8 mouse cellular contexts compared by ENCODE assay signal in genomic region chr2:85038336-85038735, GRCm38 (mm10). TPM values are rescaled to one million over a fixed set of nuclear protein-coding genes. Genes with fewer than 3 reads are reported as not detected.
DNase-seq lines count a peak whose midpoint lies in the region; ATAC-seq and TF ChIP-seq lines count a peak whose summit lies in the region.

No protein-coding gene starts in this region.

- TF ChIP-seq EP300 in ES-Bruce4 (IDR thresholded peaks at IDR 0.05; ENCODE audit: insufficient read depth, low read depth, low read length), result no peak
- no peak for TF ChIP-seq EP300 in liver, postnatal 0 days (IDR thresholded peaks at IDR 0.05; ENCODE audit: low read depth)

- H3K9me3 ChIP-seq in heart, embryonic 10.5 days, result no peaks in the 10 kb centered on the region
- H3K9me3 ChIP-seq in ES-Bruce4 (replicated peaks; ENCODE audit: control insufficient read depth, insufficient read depth, low read length, poor library complexity, severe bottlenecking), result no peaks in the 10 kb centered on the region
- H3K9me3 ChIP-seq in forebrain, embryonic 15.5 days, result no peaks in the 10 kb centered on the region
- H3K9me3 ChIP-seq in liver, postnatal 0 days (ENCODE audit: low read length), result no peaks in the 10 kb centered on the region

- intact Hi-C loops in heart, postnatal 25 days (cut with DNase I), result no loop called here

- no peaks in the 10 kb centered on the region for H3K27me3 ChIP-seq in heart, embryonic 10.5 days (ENCODE audit: insufficient read depth, poor library complexity, severe bottlenecking)
- no peaks in the 10 kb centered on the region for H3K27me3 ChIP-seq in ES-Bruce4 (ENCODE audit: control insufficient read depth, insufficient read depth, low read length, poor library complexity, severe bottlenecking)
- no peaks in the 10 kb centered on the region for H3K27me3 ChIP-seq in forebrain, embryonic 15.5 days
- no peaks in the 10 kb centered on the region for H3K27me3 ChIP-seq in liver, postnatal 0 days (ENCODE audit: insufficient read depth, low read length)

- H3K4me1 ChIP-seq in heart, embryonic 10.5 days, result peaks cover 16% of the 10 kb centered on the region
- peaks cover 3% of the 10 kb centered on the region for H3K4me1 ChIP-seq in ES-Bruce4 (ENCODE audit: control insufficient read depth, insufficient read depth, low read length)
- H3K4me1 ChIP-seq in forebrain, embryonic 15.5 days, result peaks cover 18% of the 10 kb centered on the region
- H3K4me1 ChIP-seq in liver, postnatal 0 days (ENCODE audit: insufficient read depth), result peaks cover 21% of the 10 kb centered on the region

- no peak for ATAC-seq in forebrain, embryonic 15.5 days (replicated peaks)
- no peak for ATAC-seq in liver, postnatal 0 days

- peak overlapping the region; percentile 74 for H3K4me2 ChIP-seq in forebrain, embryonic 15.5 days (replicated peaks)
- peak overlapping the region; percentile 83 for H3K4me2 ChIP-seq in liver, postnatal 0 days (ENCODE audit: low read depth, low read length)

- peak overlapping the region; percentile 75 for H3K4me3 ChIP-seq in heart, embryonic 10.5 days
- H3K4me3 ChIP-seq in ES-Bruce4 (ENCODE audit: low read depth, low read length), result peak overlapping the region; percentile 98
- peak overlapping the region; percentile 87 for H3K4me3 ChIP-seq in forebrain, embryonic 15.5 days
- H3K4me3 ChIP-seq in liver, postnatal 0 days (ENCODE audit: low read depth, low read length), result peak overlapping the region; percentile 72

- WGBS in heart, embryonic 10.5 days, result 87% methylated on average over 13 of the region's 13 CpGs
- 75% methylated on average over 13 of the region's 13 CpGs for WGBS in forebrain, embryonic 15.5 days
- WGBS in liver, postnatal 0 days (ENCODE audit: insufficient replicate concordance), result 79% methylated on average over 13 of the region's 13 CpGs

- TF ChIP-seq CTCF in ES-Bruce4 (IDR thresholded peaks at IDR 0.05; ENCODE audit: low read depth, low read length), result no peak
- no peak for TF ChIP-seq CTCF in liver, postnatal 0 days (IDR thresholded peaks at IDR 0.05; ENCODE audit: low read depth)

- no peak for TF ChIP-seq POLR2A in ES-Bruce4 (IDR thresholded peaks at IDR 0.05; ENCODE audit: insufficient read depth, low read length)

- no peak for DNase-seq in heart, embryonic 10.5 days (ENCODE audit: low spot score)
- no peak for DNase-seq in heart, postnatal 25 days (ENCODE audit: low spot score)
- DNase-seq in liver, postnatal 0 days, result no peak
- DNase-seq in thymus, postnatal 10 days (ENCODE audit: low spot score in 2 of 2), result no peak
- DNase-seq in gastrocnemius, postnatal 10 days, result no peak
- DNase-seq in gastrocnemius, adult 18-20 months (ENCODE audit: low spot score), result no peak

- peak overlapping the region; percentile 89 for H3K9ac ChIP-seq in ES-Bruce4 (ENCODE audit: low read depth, poor library complexity, severe bottlenecking)
- peak overlapping the region; percentile 98 for H3K9ac ChIP-seq in forebrain, embryonic 15.5 days (replicated peaks)
- H3K9ac ChIP-seq in liver, postnatal 0 days (replicated peaks), result peak overlapping the region; percentile 91

- H3K27ac ChIP-seq in heart, embryonic 10.5 days, result peak overlapping the region; percentile 98; the same call in 1 of the 2 replicates
- no peak overlapping the region for H3K27ac ChIP-seq in ES-Bruce4 (ENCODE audit: insufficient read depth, low read length)
- H3K27ac ChIP-seq in forebrain, embryonic 15.5 days (replicated peaks), result no peak overlapping the region
- H3K27ac ChIP-seq in liver, postnatal 0 days (ENCODE audit: low read depth), result peak overlapping the region; percentile 56; the same call in 1 of the 2 replicates

- peaks cover 46% of the 10 kb centered on the region for H3K36me3 ChIP-seq in heart, embryonic 10.5 days
- peaks cover 43% of the 10 kb centered on the region for H3K36me3 ChIP-seq in ES-Bruce4 (ENCODE audit: control insufficient read depth, insufficient read depth, low read length, poor library complexity, severe bottlenecking)
- H3K36me3 ChIP-seq in forebrain, embryonic 15.5 days, result peaks cover 40% of the 10 kb centered on the region
- peaks cover 40% of the 10 kb centered on the region for H3K36me3 ChIP-seq in liver, postnatal 0 days (replicated peaks; ENCODE audit: insufficient read depth, low read length)

RNA-seq across cellular contexts. Expression of gene P2rx3, which starts 1.1 kb away (rescaled TPM):
- 1.1 and 1.6 TPM in 2 replicates for polyA plus RNA-seq in heart, embryonic 10.5 days (2016; fragmentation: Nextera tagmentation; extraction: Ambion mirVana)
- under 1 TPM; 0.26 to 0.42 TPM for total RNA-seq in heart, postnatal 25 days (2021)
- 1.3 and 2.5 TPM in 2 replicates for polyA plus RNA-seq in ES-Bruce4 (2011; ENCODE audit: insufficient read depth, insufficient read length, low read depth, missing spikeins)
- polyA plus RNA-seq in forebrain, embryonic 15.5 days (2015; fragmentation: Nextera tagmentation; extraction: Ambion mirVana), result 0.75 and 1.1 TPM in 2 replicates
- polyA plus RNA-seq in liver, postnatal 0 days (2015; fragmentation: Nextera tagmentation; extraction: Ambion mirVana), result 0.56 and 0.57 TPM in 2 replicates
- under 1 TPM; 0.88 to 0.92 TPM for total RNA-seq in gastrocnemius, postnatal 10 days (2021)
- under 1 TPM; 0.40 to 0.50 TPM for total RNA-seq in gastrocnemius, adult 18-20 months (2021)

RNA-seq across cellular contexts. Expression of gene Ssrp1, which starts 1.3 kb away (rescaled TPM):
- polyA plus RNA-seq in heart, embryonic 10.5 days (2016; fragmentation: Nextera tagmentation; extraction: Ambion mirVana), result 223 and 273 TPM in 2 replicates
- 10 to 100 TPM; 35.5 to 40.8 TPM for total RNA-seq in heart, postnatal 25 days (2021)
- polyA plus RNA-seq in ES-Bruce4 (2011; ENCODE audit: insufficient read depth, insufficient read length, low read depth, missing spikeins), result 228 and 238 TPM in 2 replicates
- polyA plus RNA-seq in forebrain, embryonic 15.5 days (2015; fragmentation: Nextera tagmentation; extraction: Ambion mirVana), result 229 and 235 TPM in 2 replicates
- polyA plus RNA-seq in liver, postnatal 0 days (2015; fragmentation: Nextera tagmentation; extraction: Ambion mirVana), result 69.8 and 80.8 TPM in 2 replicates
- 10 to 100 TPM; 50.9 to 66.6 TPM for total RNA-seq in gastrocnemius, postnatal 10 days (2021)
- 10 to 100 TPM; 25.8 to 27.9 TPM for total RNA-seq in gastrocnemius, adult 18-20 months (2021)

RNA-seq across cellular contexts. Expression of gene Tnks1bp1, which starts 9.5 kb away (rescaled TPM):
- 24.7 and 25.9 TPM in 2 replicates for polyA plus RNA-seq in heart, embryonic 10.5 days (2016; fragmentation: Nextera tagmentation; extraction: Ambion mirVana)
- total RNA-seq in heart, postnatal 25 days (2021), result 10 to 100 TPM; 63.2 to 65.0 TPM
- polyA plus RNA-seq in ES-Bruce4 (2011; ENCODE audit: insufficient read depth, insufficient read length, low read depth, missing spikeins), result 27.1 and 33.6 TPM in 2 replicates
- polyA plus RNA-seq in forebrain, embryonic 15.5 days (2015; fragmentation: Nextera tagmentation; extraction: Ambion mirVana), result 22.0 and 29.2 TPM in 2 replicates
- 6.0 and 6.5 TPM in 2 replicates for polyA plus RNA-seq in liver, postnatal 0 days (2015; fragmentation: Nextera tagmentation; extraction: Ambion mirVana)
- 10 to 100 TPM; 52.1 to 69.1 TPM for total RNA-seq in gastrocnemius, postnatal 10 days (2021)
- total RNA-seq in gastrocnemius, adult 18-20 months (2021), result 10 to 100 TPM; 24.4 to 37.0 TPM

RNA-seq across cellular contexts. Expression of gene Prg3, which starts 50.3 kb away (rescaled TPM):
- 0.31 TPM in 1 of 2 replicates, not detected in the other for polyA plus RNA-seq in heart, embryonic 10.5 days (2016; fragmentation: Nextera tagmentation; extraction: Ambion mirVana)
- not detected for total RNA-seq in heart, postnatal 25 days (2021)
- not detected in 2 replicates for polyA plus RNA-seq in ES-Bruce4 (2011; ENCODE audit: insufficient read depth, insufficient read length, low read depth, missing spikeins)
- polyA plus RNA-seq in forebrain, embryonic 15.5 days (2015; fragmentation: Nextera tagmentation; extraction: Ambion mirVana), result not detected in 2 replicates
- 4.0 and 5.1 TPM in 2 replicates for polyA plus RNA-seq in liver, postnatal 0 days (2015; fragmentation: Nextera tagmentation; extraction: Ambion mirVana)
- not detected for total RNA-seq in gastrocnemius, postnatal 10 days (2021)
- total RNA-seq in gastrocnemius, adult 18-20 months (2021), result not detected

RNA-seq across cellular contexts. Expression of gene Prg2, which starts 58.1 kb away (rescaled TPM):
- polyA plus RNA-seq in heart, embryonic 10.5 days (2016; fragmentation: Nextera tagmentation; extraction: Ambion mirVana), result 0.64 TPM in 1 of 2 replicates, not detected in the other
- total RNA-seq in heart, postnatal 25 days (2021), result not detected
- polyA plus RNA-seq in ES-Bruce4 (2011; ENCODE audit: insufficient read depth, insufficient read length, low read depth, missing spikeins), result not detected in 2 replicates
- polyA plus RNA-seq in forebrain, embryonic 15.5 days (2015; fragmentation: Nextera tagmentation; extraction: Ambion mirVana), result 0.31 TPM in 1 of 2 replicates, not detected in the other
- polyA plus RNA-seq in liver, postnatal 0 days (2015; fragmentation: Nextera tagmentation; extraction: Ambion mirVana), result 22.0 and 26.1 TPM in 2 replicates
- 1 to 10 TPM in 1 of 2 experiments, not detected in 1; 4.8 TPM for total RNA-seq in gastrocnemius, postnatal 10 days (2021)
- total RNA-seq in gastrocnemius, adult 18-20 months (2021), result not detected

Comparison
In these comparisons a context has a peak if more than half of its experiments do, and no peak if none do; other contexts are left out.
1. H3K27ac ChIP-seq: peak in heart, embryonic 10.5 days (single experiment) and liver, postnatal 0 days (single experiment); none in ES-Bruce4 (single experiment) and forebrain, embryonic 15.5 days (single experiment).
2. Peak in every context shown above with its lines, with median percentiles within 50 percentile points of each other: H3K4me3 ChIP-seq and H3K9ac ChIP-seq.